Mouse (Mus musculus) right cerebral cortex, postnatal 10 days (tissue): ENCODE data around the gene Mt3.
"Not testable (repeated sequence)": the region's sequence is repeated elsewhere in the genome, so short reads cannot be mapped to it uniquely, and the experiment has no call there.

ENCODE experiments used
- DNase-seq, 2 experiments: peaks; one replicate each; pipeline ENCODE4 v3.0.0; 2021; ENCODE audit warnings: low spot score in 2 of 2

Mt3 gene

DNA sequence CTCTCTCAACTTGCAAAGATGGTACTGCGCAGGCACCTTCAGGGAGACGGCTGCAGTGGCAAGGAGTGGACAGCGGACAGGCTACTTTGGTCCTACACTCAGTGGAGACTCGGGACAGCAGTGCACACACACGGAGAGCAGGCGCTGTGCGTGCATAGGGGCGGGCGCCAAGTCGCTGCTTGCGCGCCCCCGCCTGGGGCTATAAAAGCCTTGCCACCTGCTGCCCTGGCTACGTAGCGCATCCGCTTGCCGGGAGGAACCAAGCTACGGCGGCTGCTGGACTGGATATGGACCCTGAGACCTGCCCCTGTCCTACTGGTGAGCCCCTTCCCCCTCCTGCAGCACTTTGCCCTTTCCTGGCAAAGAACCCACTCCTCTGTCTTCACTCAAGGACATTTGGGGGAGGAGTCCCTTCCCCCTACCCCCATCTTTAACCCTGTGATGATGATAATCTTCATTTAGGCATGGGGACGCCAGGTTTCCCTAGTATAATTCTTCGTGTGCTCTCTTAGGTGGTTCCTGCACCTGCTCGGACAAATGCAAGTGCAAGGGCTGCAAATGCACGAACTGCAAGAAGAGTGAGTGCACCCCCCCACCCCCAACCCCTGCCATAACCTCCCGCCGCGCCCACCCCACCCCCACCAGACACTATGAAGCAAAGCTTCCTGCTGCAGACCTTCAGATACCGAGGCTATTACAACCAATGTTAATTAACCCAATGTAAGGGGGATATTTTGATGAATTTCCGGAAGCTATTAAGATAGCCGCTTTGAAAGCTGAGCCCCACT, at the start of gene Mt3:
TSS of gene Mt3 (plus strand) at position 95 of the 788 bp plus-strand sequence.
- peak; percentile 90 to 91 for DNase-seq

GRCm38 (mm10) chr8:94104146-94104545, 48.3 kb upstream of the Mt3 start:
- peak; percentile 65 to 66 for DNase-seq

DNA sequence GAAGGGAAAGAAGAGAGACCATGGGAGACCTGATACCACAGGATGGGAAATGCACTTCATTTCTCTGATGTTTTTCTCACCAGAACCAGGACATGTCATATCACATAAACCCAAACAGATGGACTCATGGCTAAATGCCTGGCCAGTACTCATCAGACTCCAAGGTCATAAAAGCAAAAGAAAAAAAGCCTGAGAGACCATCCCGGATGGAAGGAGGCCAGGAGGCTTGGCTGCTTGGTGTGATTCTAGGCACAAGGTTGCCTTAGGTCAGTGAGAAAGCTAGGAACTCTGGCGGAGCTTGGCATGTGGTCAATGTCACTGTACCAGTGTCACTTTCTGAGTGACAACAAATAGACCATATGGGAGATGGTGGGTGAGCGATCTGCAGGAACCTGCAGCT, 44.5 kb upstream of the Mt3 start:
- no peak for DNase-seq

- no peak for DNase-seq
These were observed 43.0 kb upstream of the Mt3 start for GRCm38 (mm10) chr8:94109396-94109795.

- DNase-seq, result no peak
These were observed 42.6 kb upstream of the Mt3 start for GRCm38 (mm10) chr8:94109835-94110234.

- DNase-seq, result no peak
These were observed 41.8 kb upstream of the Mt3 start for GRCm38 (mm10) chr8:94110526-94111177.

DNA sequence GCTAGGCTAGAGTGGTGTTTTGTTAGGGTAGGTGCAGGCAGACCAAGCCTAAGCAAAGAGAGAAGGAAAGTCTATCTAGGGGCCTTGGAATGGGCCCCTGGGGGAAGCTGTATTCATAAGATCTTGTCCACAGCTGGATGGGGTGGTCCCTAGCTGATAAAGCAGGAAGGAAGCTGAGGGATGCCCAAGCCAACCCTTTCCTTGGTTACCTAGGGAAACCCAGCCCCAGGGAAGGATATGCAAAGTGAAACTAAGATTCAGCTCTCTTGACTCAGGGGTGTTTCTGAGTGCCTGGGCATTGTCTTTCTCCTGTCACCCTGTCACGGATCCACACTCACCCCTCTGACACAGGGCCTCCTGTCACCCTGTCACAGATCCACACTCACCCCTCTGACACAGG, 39.0 kb upstream of the Mt3 start:
- no peak for DNase-seq

GRCm38 (mm10) chr8:94113972-94114371, 38.4 kb upstream of the Mt3 start:
- no peak for DNase-seq

GRCm38 (mm10) chr8:94118776-94119430, 33.5 kb upstream of the Mt3 start:
- peak; percentile 80 to 87 for DNase-seq

- DNase-seq, result peak; percentile 61 to 65
These were observed 30.8 kb upstream of the Mt3 start for GRCm38 (mm10) chr8:94121625-94122024.

DNA sequence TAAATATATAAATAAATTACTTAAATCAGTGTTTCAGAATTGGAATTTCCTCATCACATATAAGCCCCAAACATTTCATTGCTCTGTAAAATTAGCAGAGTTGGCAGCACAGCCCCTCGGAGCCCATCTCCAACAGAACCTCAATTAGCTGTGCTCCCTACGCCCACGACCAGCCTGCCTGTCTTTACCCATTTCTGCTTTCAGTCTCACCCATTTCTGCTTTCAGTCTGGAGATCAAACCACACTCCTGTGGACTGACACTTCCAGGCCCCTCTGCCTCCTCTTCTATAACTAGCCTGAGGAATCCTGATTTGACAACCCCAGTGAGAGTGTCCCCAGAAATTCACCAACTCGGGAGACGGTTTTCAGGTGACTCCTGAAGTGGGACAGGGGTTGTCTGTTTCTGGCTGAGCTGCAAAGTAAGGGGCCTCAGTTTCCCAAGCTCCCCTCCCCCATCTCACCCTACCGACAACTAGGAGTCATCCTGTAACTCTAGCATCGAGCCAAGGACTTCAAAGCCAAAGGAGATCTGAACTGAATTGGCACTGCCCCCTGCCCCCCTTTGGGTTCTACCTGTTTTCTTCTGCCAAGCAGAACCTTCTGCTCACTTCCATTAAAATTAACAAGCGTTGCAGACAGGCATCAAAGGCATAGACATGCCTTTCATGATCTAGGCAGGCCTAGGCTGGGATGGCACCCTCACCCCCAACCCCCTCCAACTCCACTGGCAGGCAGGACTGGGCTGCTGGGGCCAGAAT, 29.5 kb upstream of the Mt3 start:
- DNase-seq, result peak; percentile 37 to 49

GRCm38 (mm10) chr8:94127711-94128110, 24.7 kb upstream of the Mt3 start:
- no peak for DNase-seq

DNA sequence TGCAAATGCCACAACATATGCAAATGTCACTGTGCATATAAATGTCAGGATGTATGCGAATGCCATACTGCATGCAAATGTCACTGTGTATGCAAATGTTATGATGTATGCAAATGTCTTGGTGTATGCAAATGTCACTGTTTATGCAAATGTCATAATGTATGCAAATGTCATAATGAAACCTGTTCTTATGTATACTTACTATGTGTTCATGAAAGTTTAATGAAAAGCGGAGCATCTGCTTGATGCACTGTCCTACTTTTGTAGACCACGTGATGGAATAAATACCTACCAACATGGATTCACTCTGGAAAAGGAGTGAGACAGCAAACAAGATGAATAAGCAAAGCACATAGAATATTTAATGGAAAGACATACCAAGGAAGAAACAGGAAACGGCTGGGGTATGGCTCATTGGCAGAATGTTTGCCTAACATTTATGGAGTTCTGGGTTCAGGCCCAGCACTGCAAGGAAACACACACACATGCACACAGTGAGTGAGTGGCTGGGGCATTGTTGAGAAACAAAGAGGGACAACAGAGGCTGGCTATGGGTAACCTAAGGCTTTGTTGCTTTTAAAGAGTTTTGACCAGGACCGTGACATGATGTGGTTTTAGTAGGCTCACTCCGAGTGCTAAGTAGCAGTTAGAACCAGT, 23.1 kb upstream of the Mt3 start:
- no peak for DNase-seq

- no peak for DNase-seq
These were observed 22.3 kb upstream of the Mt3 start for GRCm38 (mm10) chr8:94130126-94130525.

GRCm38 (mm10) chr8:94132096-94132495, 20.3 kb upstream of the Mt3 start:
- no peak for DNase-seq

- not testable (repeated sequence) for DNase-seq
These were observed 17.8 kb upstream of the Mt3 start for GRCm38 (mm10) chr8:94134601-94135000.

- DNase-seq, result no peak
These were observed 16.9 kb upstream of the Mt3 start for GRCm38 (mm10) chr8:94135556-94135955.

- DNase-seq, result no peak
These were observed 16.2 kb upstream of the Mt3 start for GRCm38 (mm10) chr8:94136192-94136591.

DNA sequence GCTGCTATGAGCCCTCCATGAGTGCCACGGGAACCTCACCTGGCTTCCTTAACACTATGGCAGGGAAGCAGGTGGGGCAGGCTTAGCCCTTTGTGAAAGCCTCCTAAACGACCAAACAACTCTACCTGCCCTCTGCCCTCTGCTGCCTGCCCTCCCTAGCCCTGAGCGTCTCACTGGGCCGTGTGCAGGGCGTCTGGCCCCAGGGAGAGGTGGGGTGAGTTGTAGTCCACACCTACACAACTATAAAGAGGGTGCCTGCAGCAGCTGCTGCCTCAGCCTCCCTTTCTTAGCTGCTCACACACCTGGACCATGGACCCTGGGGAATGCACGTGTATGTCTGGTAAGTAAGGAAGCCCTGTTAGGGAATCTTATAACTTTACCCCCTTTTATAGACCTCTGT, 15.5 kb upstream of the Mt3 start, which contains the start of gene Mt4:
TSS of gene Mt4 (plus strand) at position 265 of the 400 bp plus-strand sequence.
- no peak for DNase-seq

DNA sequence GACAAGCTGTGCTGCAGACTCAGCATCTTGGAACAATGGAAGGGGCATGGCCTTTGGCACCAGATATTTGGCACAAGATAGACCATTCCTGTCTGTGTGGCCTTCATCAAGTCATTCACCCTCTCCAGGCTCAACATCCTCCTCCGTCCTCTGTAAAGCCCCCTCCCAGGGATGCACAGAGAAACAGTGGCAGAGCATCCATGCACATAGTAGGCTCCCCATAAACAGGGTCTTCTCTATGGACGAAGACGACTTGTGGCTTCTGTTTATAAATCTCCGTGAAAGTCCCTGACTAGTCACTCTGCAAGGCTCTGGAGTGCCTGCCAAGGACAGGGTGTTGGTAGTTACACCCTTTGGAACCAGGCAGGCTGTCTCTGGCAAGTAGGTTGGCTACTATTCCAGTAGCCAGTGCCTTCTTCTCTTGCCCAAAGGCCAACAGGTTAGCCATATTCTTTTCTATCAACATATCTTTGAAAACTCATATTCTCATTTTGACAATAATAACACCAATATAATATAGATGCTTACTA, 12.1 kb upstream of the Mt3 start:
- DNase-seq, result no peak

GRCm38 (mm10) chr8:94148236-94148635, 4.2 kb upstream of the Mt3 start:
- DNase-seq, result peak in 1 of 2 experiments; percentile 66
